Mouse (Mus musculus) hindbrain, embryonic 12.5 days (tissue): ENCODE measurements around the gene Trpm3. TPM values are rescaled to one million over a fixed set of nuclear protein-coding genes. Genes with fewer than 3 reads are reported as not detected.
A peak's percentile ranks its signal among the peaks of the same experiment; 100 is the strongest.

Source experiments
- ATAC-seq: fragments of 200-750 bp; cut with Nextera tagmentation; 2 replicates; pipeline ENCODE4 v1.8.0; 2017; ENCODE audit warnings: moderate TSS enrichment; ENCODE audit not compliant: low FRiP score
- H3K27ac ChIP-seq: fragments of 300-500 bp; sonication (generic); 2 replicates; pipeline ENCODE4 v1.5.1; 2016; ENCODE audit warnings: mild to moderate bottlenecking
- H3K27me3 ChIP-seq: fragments of 300-500 bp; sonication (generic); 2 replicates; pipeline ENCODE4 v1.6.1; 2016; ENCODE audit warnings: mild to moderate bottlenecking
- H3K36me3 ChIP-seq: fragments of 300-500 bp; sonication (generic); 2 replicates; pipeline ENCODE4 v1.6.1; 2016; ENCODE audit warnings: mild to moderate bottlenecking
- H3K4me1 ChIP-seq: fragments of 300-500 bp; sonication (generic); 2 replicates; pipeline ENCODE4 v1.6.1; 2016
- H3K4me2 ChIP-seq: fragments of 300-500 bp; sonication (generic); replicated peaks from 2 replicates; pipeline ENCODE4 v1.6.1; 2016; ENCODE audit warnings: mild to moderate bottlenecking
- H3K4me3 ChIP-seq: fragments of 300-500 bp; sonication (generic); 2 replicates; pipeline ENCODE4 v1.5.1; 2016; ENCODE audit warnings: mild to moderate bottlenecking
- H3K9ac ChIP-seq: fragments of 300-500 bp; sonication (generic); 2 replicates; pipeline ENCODE4 v1.6.1; 2016; ENCODE audit warnings: mild to moderate bottlenecking, moderate library complexity
- H3K9me3 ChIP-seq: fragments of 300-500 bp; sonication (generic); replicated peaks from 2 replicates; pipeline ENCODE4 v1.6.1; 2016; ENCODE audit warnings: mild to moderate bottlenecking
- WGBS: fragments of 180-500 bp; shearing (Covaris S2); methylation state at CpG from one replicate; pipeline ENCODE4 v1.1.7; 2016; 5-methylcytosine and 5-hydroxymethylcytosine counted together
- polyA plus RNA-seq: library from polyadenylated mRNA; unstranded; fragments of >200 nt; fragmentation: Nextera tagmentation; extraction: Ambion mirVana; gene quantifications from 2 replicates; pipeline ENCODE4 v1.2.1, GENCODE M21; 2016

Trpm3 gene
- polyA plus RNA-seq, 1 experiment from 2014 or later: 23.8 TPM

DNA sequence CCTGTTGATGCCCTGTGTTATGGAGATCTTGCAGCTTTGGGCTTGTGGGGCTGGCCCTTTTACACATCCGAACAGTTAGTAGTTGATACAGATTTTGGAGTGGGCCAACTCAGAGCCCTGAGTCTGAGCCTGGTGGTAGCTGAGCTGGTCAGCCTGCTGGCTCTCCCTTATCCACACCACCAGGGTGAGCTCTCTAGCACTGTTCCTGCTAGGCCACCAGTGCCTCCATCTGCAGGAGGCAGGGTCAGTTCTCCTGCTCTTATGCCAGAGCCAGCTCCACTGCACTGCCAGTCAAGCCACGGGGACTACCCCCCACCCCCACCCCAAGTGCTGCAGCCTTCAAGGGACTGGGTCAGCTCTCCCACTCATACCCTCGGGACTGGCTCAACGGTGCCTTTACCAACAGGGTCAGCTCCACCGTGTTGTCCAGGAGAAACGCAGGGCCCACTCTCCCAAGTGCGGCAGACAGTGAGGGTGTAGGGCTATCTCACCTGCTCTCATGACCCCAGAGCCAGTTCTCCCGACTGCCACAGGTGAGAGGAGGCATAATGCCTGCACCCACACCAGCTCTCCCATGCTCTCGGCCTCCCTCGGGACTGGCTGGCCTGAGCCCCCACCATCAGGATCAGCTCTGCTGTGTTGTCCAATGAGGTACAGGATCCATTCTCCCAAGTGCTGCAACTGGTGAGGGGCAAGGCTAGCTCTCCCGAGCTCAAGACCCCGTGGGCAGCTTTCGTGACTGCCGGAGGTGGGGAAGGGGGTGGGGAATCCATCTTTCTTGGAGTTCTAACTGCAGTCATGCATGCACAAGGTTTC, 821.8 kb downstream of the Trpm3 start:
- Histone ChIP-seq H3K27ac (no peak overlapping the region), H3K36me3 (no peaks in the 10 kb centered on the region), H3K9me3 (no peaks in the 10 kb centered on the region), H3K4me2 (no peak overlapping the region), H3K4me1 (peaks cover 23% of the 10 kb centered on the region), H3K9ac (no peak overlapping the region), H3K27me3 (peaks cover 2% of the 10 kb centered on the region; the same call in 1 of the 2 replicates), H3K4me3 (no peak overlapping the region)
- ATAC-seq: peak; percentile 49
- WGBS: 71% methylated on average over 14 of the region's 14 CpGs

DNA sequence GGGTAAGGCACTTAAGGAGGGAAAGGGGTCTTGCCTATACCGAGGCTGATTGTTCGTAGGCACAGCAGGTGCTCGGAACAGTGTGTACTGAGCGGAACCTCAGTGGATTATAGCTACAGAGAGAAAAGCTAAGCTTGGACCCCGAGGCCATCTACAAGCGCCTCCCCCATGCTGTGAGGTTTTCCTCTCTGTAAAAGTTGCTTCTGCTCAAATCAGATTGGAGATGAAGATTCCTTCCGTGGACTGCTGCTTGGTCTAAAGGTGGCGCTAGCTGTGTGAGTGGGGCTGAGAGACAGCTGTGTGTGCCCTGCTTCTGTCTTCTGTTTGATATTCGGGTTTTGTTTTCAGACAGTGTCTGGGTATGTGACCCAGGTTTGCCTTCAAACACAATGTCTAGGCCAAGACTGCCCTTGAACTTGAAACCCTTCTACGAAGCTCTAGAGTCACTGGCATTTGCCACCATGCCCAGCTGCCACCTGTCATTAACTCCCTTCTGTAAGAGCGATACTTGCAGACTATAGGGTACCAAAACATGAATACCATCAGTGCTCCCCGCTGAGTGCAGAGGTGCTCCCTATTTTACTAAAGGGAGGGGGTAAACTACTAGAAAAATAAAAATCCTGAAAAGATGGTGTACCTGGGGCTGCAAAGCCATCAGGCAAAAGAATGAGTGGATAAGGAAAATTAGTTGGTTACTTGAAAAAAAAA, 823.3 kb downstream of the Trpm3 start:
- Histone ChIP-seq H3K27ac (no peak overlapping the region), H3K4me2 (no peak overlapping the region), H3K4me3 (no peak overlapping the region), H3K36me3 (no peaks in the 10 kb centered on the region), H3K9ac (no peak overlapping the region), H3K9me3 (no peaks in the 10 kb centered on the region), H3K27me3 (peaks cover 2% of the 10 kb centered on the region; the same call in 1 of the 2 replicates), H3K4me1 (peaks cover 23% of the 10 kb centered on the region)
- no peak for ATAC-seq
- 51% methylated on average over 12 of the region's 12 CpGs for WGBS

DNA sequence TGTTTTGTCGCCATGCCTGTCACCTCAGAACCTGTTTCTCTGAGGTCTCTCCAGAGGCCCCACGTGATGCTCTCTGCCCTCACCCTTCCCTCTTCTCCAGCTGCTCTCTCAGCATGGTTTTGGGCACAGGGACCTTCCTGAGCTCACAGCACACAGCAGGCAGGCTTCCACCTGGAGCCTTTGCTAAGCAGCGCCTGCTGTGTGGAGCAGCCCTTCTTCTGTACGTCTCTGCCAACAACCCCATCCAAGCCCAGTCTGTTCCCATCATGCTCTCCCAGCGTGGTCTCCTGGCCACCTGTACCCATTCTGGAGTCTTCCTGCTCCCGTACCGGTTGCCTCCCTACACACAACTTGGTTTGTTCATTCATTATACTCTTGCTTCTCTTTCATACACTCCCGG, 823.9 kb downstream of the Trpm3 start:
- H3K4me2 ChIP-seq: no peak overlapping the region
- WGBS: 50% methylated on average over 8 of the region's 8 CpGs
- no peak overlapping the region for H3K9ac ChIP-seq
- H3K27me3 ChIP-seq: peaks cover 2% of the 10 kb centered on the region; the same call in 1 of the 2 replicates
- H3K27ac ChIP-seq: no peak overlapping the region
- H3K36me3 ChIP-seq: no peaks in the 10 kb centered on the region
- H3K4me3 ChIP-seq: no peak overlapping the region
- ATAC-seq: no peak
- no peaks in the 10 kb centered on the region for H3K9me3 ChIP-seq
- peaks cover 23% of the 10 kb centered on the region for H3K4me1 ChIP-seq

DNA sequence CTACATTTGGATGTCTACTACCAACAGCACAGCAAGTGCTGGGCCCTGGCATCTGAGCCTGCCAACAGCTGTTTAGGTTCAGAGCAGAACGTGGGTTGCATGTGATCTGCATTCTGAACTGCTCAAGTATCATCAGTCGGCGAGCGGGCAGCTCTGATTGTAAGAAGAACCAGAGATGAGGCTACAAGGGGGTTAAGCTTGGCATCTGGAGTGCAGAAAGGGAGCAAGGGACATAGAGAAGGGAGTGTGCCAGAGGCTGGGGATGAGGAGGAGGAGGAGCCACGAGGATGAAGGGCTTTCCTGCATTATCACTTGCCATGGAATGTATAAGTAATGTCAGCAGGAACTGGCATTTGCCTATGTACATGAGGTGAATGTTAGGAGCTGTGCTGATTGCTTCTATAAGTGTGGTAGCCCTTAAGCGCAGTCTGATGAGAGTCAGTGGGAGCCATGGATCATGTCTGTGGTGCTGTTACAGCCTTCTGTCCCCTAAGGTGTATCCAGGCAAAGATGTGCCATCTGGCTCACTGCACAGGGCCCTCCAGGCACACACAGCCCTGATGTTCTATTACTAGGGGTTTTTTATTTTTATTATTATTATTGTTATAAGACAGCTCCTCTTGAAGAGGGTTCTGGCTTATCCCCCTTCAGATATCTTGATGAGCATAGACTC, 825.0 kb downstream of the Trpm3 start:
- no peaks in the 10 kb centered on the region for H3K36me3 ChIP-seq
- no peak overlapping the region for H3K9ac ChIP-seq
- H3K9me3 ChIP-seq: no peaks in the 10 kb centered on the region
- H3K27me3 ChIP-seq: peaks cover 2% of the 10 kb centered on the region; the same call in 1 of the 2 replicates
- H3K4me1 ChIP-seq: peaks cover 16% of the 10 kb centered on the region
- H3K27ac ChIP-seq: no peak overlapping the region
- no peak for ATAC-seq
- H3K4me2 ChIP-seq: no peak overlapping the region
- no peak overlapping the region for H3K4me3 ChIP-seq
- WGBS: 86% methylated on average over 6 of the region's 6 CpGs

DNA sequence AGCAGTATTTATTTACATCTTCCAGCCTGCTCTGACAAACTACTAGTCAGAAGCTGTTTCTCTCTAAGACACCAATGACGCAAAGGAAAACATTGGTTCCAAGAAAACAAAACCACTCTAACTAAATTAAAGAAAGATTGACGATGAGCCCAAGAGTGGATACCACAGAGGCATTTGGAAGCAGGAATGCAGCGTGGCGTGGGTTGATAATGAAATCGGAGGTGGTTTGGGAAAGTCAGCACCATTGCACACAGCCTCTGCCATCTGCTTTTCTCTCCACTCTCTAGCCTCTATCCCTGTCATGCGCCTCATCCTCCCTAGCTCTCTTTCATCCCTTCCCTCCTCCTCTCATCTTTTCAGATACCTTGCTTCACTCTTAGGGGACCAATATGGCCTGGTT, 826.6 kb downstream of the Trpm3 start:
- Histone ChIP-seq H3K27ac (no peak overlapping the region), H3K9me3 (no peaks in the 10 kb centered on the region), H3K27me3 (peaks cover 2% of the 10 kb centered on the region; the same call in 1 of the 2 replicates), H3K4me3 (no peak overlapping the region), H3K4me2 (no peak overlapping the region), H3K4me1 (peaks cover 16% of the 10 kb centered on the region), H3K36me3 (no peaks in the 10 kb centered on the region), H3K9ac (no peak overlapping the region)
- ATAC-seq: no peak
- 82% methylated on average over 6 of the region's 6 CpGs for WGBS

DNA sequence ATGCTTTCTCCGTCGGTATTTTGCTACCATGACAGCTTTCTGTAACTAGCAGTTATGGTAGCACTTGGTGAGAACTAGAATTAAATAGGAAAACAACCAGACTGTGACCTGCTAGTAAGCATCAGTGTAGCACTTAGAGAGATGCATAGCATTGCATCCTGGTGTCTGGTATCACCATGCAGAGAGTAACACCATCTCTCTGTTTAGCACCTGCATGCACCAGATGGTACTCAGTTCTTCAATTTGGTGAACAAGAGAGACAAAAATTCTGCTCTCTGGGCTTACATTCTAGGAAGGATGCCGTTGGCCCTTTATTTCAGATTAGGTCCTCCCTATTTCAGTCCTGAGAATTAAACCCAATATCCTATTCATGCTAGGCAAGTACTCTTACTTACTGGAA, 834.4 kb downstream of the Trpm3 start:
- Histone ChIP-seq H3K9me3 (no peaks in the 10 kb centered on the region), H3K4me3 (no peak overlapping the region), H3K4me2 (no peak overlapping the region), H3K27ac (no peak overlapping the region), H3K27me3 (no peaks in the 10 kb centered on the region), H3K36me3 (no peaks in the 10 kb centered on the region), H3K9ac (no peak overlapping the region), H3K4me1 (no peaks in the 10 kb centered on the region)
- WGBS: 86% methylated on average over 3 of the region's 3 CpGs
- ATAC-seq: no peak

DNA sequence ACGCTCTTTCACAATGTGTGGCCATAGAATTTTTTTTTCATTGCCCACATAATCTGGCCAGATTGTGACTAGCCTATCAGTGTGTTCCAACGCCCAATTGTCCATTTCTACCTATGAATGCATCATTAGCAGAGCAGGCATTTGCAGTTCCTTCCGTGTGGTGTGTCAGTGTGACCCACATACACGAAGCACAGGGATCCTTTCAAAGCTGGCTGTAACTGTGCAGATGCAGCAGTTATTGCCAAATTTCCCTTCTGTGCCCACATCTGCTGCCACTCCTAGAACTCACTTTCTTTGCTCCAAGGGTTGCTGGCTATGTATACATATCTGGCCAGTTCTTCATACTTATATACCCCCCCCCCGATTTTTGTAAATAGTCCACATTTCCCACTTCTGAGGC, 834.9 kb downstream of the Trpm3 start:
- no peaks in the 10 kb centered on the region for H3K27me3 ChIP-seq
- H3K36me3 ChIP-seq: no peaks in the 10 kb centered on the region
- no peaks in the 10 kb centered on the region for H3K4me1 ChIP-seq
- 91% methylated on average over 5 of the region's 5 CpGs for WGBS
- ATAC-seq: no peak
- no peaks in the 10 kb centered on the region for H3K9me3 ChIP-seq
- no peak overlapping the region for H3K27ac ChIP-seq
- H3K4me2 ChIP-seq: no peak overlapping the region
- no peak overlapping the region for H3K4me3 ChIP-seq
- H3K9ac ChIP-seq: no peak overlapping the region

DNA sequence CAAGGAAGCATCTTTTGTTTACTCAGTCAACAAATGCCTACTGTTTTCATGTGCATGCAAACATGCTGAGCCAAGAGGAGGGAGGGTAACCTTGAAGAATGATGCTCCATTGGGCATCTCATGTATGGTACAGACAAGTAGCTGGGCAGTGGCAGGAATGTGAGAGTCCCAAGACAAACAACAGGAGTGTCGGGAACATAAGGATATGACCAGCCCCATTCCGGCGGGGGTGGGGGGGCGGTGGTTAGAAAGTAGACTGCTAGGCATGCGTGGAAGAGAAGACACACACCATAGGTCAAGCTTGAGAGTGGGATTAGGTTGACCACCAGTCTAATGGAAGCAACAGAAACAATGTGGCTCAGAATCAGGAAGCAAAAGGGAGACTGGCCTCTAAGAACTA, 837.0 kb downstream of the Trpm3 start:
- no peak for ATAC-seq
- H3K4me1 ChIP-seq: no peaks in the 10 kb centered on the region
- no peaks in the 10 kb centered on the region for H3K9me3 ChIP-seq
- whole genome bisulfite sequencing: 93% methylated on average over 5 of the region's 5 CpGs
- no peak overlapping the region for H3K9ac ChIP-seq
- no peak overlapping the region for H3K4me2 ChIP-seq
- no peak overlapping the region for H3K4me3 ChIP-seq
- H3K36me3 ChIP-seq: no peaks in the 10 kb centered on the region
- H3K27ac ChIP-seq: no peak overlapping the region
- no peaks in the 10 kb centered on the region for H3K27me3 ChIP-seq

DNA sequence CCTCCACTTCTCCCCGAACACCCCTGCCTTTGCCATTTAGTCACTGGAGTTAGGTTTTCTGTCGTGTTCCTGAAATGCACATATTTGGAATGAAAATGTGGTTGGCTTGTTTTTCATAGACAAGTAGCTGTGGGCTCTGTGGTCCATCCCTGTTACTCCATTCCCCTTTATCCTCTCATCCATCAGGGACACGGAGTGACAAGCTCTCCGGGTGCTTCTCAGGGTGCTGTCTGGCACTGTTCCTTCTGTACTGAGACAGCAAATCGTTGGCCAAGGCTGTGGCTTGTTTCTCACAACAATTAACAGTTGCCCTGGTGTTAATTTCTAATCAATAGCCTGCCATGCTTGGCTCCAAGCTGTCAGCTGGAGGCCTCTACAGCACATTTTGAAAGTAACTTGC, 838.7 kb downstream of the Trpm3 start:
- Histone ChIP-seq H3K9me3 (no peaks in the 10 kb centered on the region), H3K4me1 (no peaks in the 10 kb centered on the region), H3K27ac (no peak overlapping the region), H3K27me3 (no peaks in the 10 kb centered on the region), H3K4me2 (no peak overlapping the region), H3K9ac (no peak overlapping the region), H3K4me3 (no peak overlapping the region), H3K36me3 (no peaks in the 10 kb centered on the region)
- WGBS: 72% methylated on average over 5 of the region's 5 CpGs
- no peak for ATAC-seq

DNA sequence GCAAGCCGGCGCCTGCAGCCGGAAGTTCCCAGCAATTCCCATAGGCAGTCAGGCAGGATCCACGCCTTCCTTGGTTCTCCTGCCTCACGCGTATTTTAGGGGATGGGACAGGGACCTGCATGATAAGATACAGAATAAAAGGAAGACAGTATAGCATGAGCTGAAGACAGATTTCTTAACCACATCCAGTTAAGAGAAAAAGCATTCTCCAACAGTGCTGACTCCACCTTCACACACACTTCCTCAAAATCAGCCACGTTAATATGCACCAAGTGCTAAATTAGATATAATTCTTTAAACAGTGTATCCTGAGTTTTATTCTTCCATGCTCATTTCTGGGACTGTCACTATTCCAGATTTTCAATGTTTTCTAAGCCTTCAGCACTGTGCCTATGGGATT, 839.9 kb downstream of the Trpm3 start:
- WGBS: 93% methylated on average over 7 of the region's 7 CpGs
- no peak overlapping the region for H3K4me3 ChIP-seq
- no peaks in the 10 kb centered on the region for H3K9me3 ChIP-seq
- no peaks in the 10 kb centered on the region for H3K4me1 ChIP-seq
- no peak for ATAC-seq
- no peak overlapping the region for H3K4me2 ChIP-seq
- no peak overlapping the region for H3K9ac ChIP-seq
- no peaks in the 10 kb centered on the region for H3K27me3 ChIP-seq
- H3K36me3 ChIP-seq: no peaks in the 10 kb centered on the region
- no peak overlapping the region for H3K27ac ChIP-seq

DNA sequence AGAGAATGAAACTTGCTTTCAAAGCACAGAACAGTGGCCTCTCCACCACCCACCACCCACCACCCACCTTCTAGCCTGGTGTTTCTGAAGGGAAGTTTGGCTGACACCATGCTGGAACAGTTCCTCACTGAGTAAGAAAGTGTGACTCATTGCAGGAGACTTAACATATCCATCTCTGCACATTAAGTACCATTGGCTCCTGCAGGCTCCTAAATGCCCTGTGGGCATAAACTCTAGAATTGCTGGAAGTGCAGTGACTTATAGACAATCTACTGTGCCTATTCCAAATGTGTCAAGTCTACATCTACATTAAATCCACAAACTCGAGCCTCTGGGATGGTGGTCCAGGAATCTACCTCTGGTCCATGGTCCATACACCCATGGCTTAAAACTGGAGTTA, 840.3 kb downstream of the Trpm3 start:
- no peak for ATAC-seq
- Histone ChIP-seq H3K27me3 (no peaks in the 10 kb centered on the region), H3K36me3 (no peaks in the 10 kb centered on the region), H3K9me3 (no peaks in the 10 kb centered on the region), H3K4me1 (no peaks in the 10 kb centered on the region), H3K27ac (no peak overlapping the region), H3K4me3 (no peak overlapping the region), H3K4me2 (no peak overlapping the region), H3K9ac (no peak overlapping the region)
- WGBS: 75% methylated on average over 1 of the region's 1 CpGs

DNA sequence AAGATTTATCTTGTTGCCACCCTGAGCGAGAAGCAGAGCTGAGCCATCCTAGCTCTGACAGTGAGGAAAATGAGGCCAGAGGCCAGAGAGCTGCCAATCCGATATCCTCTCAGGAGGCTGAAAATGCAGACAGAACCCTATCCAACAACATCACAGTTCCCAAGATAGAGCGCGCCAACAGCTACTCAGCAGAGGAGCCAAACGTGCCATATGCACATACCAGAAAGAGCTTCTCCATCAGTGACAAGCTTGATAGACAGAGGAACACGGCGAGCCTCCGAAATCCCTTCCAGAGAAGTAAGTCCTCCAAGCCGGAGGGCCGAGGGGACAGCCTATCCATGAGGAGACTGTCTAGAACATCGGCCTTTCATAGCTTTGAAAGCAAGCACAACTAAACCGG, 849.1 kb downstream of the Trpm3 start:
- H3K27ac ChIP-seq: no peak overlapping the region
- no peaks in the 10 kb centered on the region for H3K9me3 ChIP-seq
- WGBS: 96% methylated on average over 12 of the region's 12 CpGs
- no peak overlapping the region for H3K4me2 ChIP-seq
- no peaks in the 10 kb centered on the region for H3K4me1 ChIP-seq
- no peaks in the 10 kb centered on the region for H3K36me3 ChIP-seq
- ATAC-seq: no peak
- no peak overlapping the region for H3K4me3 ChIP-seq
- no peak overlapping the region for H3K9ac ChIP-seq
- H3K27me3 ChIP-seq: no peaks in the 10 kb centered on the region
